Mouse (Mus musculus) cerebellum, postnatal 25 days (tissue): Measurements from ENCODE around the gene Rassf3.

ENCODE experiments used
- DNase-seq, 2 experiments: peaks; one replicate each; pipeline ENCODE4 v3.0.0; 2021; ENCODE audit warnings: mixed read lengths in 2 of 2

Gene Rassf3

GRCm38 (mm10) chr10:121488623-121489299 lies 12.6 kb upstream of the Rassf3 start:
- no peak for DNase-seq

- no peak for DNase-seq
Observed at GRCm38 (mm10) chr10:121487716-121488115, 11.6 kb upstream of the Rassf3 start.

- DNase-seq, result no peak
Observed at GRCm38 (mm10) chr10:121486350-121486749, 10.2 kb upstream of the Rassf3 start.

- no peak for DNase-seq
Observed at GRCm38 (mm10) chr10:121483364-121483763, 7.2 kb upstream of the Rassf3 start.

- DNase-seq, result no peak
Observed at GRCm38 (mm10) chr10:121481141-121481540, 5.0 kb upstream of the Rassf3 start.

- no peak for DNase-seq
Observed at GRCm38 (mm10) chr10:121479987-121480386, 3.8 kb upstream of the Rassf3 start.

GRCm38 (mm10) chr10:121477433-121477832 lies 1.3 kb upstream of the Rassf3 start:
- DNase-seq, result no peak

GRCm38 (mm10) chr10:121476968-121477337 lies 806 bp upstream of the Rassf3 start:
- DNase-seq, result no peak

- DNase-seq, result peak; percentile 27 to 50
Observed at GRCm38 (mm10) chr10:121475672-121476146, 438 bp downstream of the Rassf3 start.

- DNase-seq, result no peak
Observed at GRCm38 (mm10) chr10:121475101-121475671, 961 bp downstream of the Rassf3 start.

GRCm38 (mm10) chr10:121474288-121474687 lies 1.9 kb downstream of the Rassf3 start:
- no peak for DNase-seq

GRCm38 (mm10) chr10:121473723-121474215 lies 2.4 kb downstream of the Rassf3 start:
- DNase-seq, result no peak

GRCm38 (mm10) chr10:121472593-121473217 lies 3.4 kb downstream of the Rassf3 start:
- DNase-seq, result no peak

- no peak for DNase-seq
Observed at GRCm38 (mm10) chr10:121471570-121472197, 4.5 kb downstream of the Rassf3 start.

- DNase-seq, result no peak
Observed at GRCm38 (mm10) chr10:121469625-121470024, 6.5 kb downstream of the Rassf3 start.

GRCm38 (mm10) chr10:121468985-121469384 lies 7.2 kb downstream of the Rassf3 start:
- DNase-seq, result no peak

- DNase-seq, result no peak
Observed at GRCm38 (mm10) chr10:121468261-121468660, 7.9 kb downstream of the Rassf3 start.

GRCm38 (mm10) chr10:121467792-121468191 lies 8.4 kb downstream of the Rassf3 start:
- no peak for DNase-seq

GRCm38 (mm10) chr10:121467016-121467415 lies 9.1 kb downstream of the Rassf3 start:
- no peak for DNase-seq

GRCm38 (mm10) chr10:121465033-121465432 lies 11.1 kb downstream of the Rassf3 start:
- DNase-seq, result no peak

GRCm38 (mm10) chr10:121462162-121462881 lies 13.8 kb downstream of the Rassf3 start:
- peak in 1 of 2 experiments; percentile 30 for DNase-seq

- DNase-seq, result peak; percentile 63 to 64
Observed at GRCm38 (mm10) chr10:121461404-121462161, 14.6 kb downstream of the Rassf3 start.
